Mouse (Mus musculus) adrenal gland, postnatal 0 days (tissue): Measurements from ENCODE around the gene Olfr1496. TPM values are rescaled to one million over a fixed set of nuclear protein-coding genes. Genes with fewer than 3 reads are reported as not detected.

Experiments
- polyA plus RNA-seq: library from polyadenylated mRNA; unstranded; fragments of >200 nt; fragmentation: Nextera tagmentation; extraction: Ambion mirVana; gene quantifications from 2 replicates; pipeline ENCODE4 v1.2.1, GENCODE M21; 2015

Gene Olfr1496
- not detected in 2 replicates for polyA plus RNA-seq

DNA sequence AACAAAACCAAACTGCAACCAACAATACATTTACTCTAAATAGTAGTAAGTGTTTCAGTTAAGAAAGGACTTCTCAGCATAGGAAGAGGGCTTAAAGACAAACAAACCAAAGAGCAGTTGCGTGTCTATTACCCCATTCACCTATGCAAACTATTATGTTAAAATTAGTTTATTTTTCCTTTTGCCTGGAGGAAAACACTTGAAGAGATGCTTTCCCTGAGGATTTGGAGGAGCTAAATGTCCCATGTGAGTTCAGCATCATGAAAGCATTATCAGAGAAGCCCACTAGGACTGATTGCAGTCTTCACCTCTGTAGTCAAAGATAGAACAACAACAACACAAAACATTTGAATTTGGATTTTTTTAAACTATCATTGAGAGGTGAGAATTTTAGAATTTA, at the start of gene Olfr1496:
Gene Olfr1496, plus strand, starts transcription at position 301 of the 400 bp plus-strand sequence.

DNA sequence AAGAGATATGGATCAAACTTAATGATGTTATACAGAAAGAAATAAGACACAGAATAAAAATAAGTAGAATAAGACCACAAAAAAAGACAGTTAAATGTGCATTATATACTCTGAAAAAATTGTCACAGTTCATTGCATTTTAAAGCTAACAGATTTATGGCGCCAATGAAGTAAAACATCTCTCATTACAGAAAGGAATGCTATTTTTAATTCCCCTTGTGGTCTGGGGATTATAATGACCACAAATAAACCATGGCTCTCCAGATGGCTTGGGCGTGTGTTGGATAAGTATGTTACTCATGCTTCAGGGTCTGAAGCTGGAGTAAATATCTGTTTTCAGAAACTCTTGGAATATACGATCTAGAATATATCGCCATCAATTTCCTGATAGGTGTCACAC, 38.2 kb upstream of the Olfr1496 start, which contains the start of gene Olfr1494:
Gene Olfr1494, plus strand, starts transcription at position 301 of the 400 bp plus-strand sequence.

DNA sequence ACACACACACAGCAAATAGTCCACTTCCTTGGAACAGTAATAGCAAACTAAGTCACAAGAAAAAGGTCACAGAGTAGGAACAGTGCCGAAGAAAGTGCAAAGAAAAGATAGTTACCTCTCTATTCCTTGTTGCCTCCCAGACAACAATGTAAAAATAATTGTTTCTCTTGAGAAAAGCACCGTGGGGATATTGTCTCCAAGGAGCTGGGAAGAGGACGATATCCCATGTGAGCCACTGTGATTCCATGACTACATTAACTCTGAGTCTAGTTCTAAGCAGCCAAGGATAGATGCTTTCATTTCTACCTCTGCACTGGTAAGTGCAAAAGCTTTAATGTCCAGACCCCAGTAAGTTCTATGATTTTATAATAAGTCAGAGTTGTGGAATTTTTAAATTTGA, 13.4 kb upstream of the Olfr1496 start, which contains the start of gene Olfr1495:
Gene Olfr1495, plus strand, starts transcription at position 301 of the 400 bp plus-strand sequence.

DNA sequence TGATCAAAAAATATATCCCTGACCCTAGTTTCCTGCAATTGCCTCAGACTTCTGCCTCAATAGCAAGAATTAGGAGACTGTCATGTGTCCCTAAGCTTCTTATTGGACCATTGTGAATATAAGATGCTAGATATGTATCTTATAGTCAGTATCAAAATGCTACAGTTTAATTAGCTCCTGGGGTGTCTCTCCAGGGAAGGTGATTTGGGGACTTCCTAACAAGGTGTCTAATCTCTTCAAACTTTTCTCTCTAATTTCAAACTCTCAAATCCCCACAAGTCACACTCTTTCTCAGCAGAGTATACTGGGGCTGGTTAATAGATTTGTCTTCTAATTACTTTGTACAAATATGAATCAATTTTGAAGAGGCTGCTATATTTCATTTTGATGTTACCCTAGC, 20.4 kb downstream of the Olfr1496 start, which contains the start of gene Olfr1497:
Gene Olfr1497, minus strand, starts transcription at position 101 of the 400 bp plus-strand sequence.

DNA sequence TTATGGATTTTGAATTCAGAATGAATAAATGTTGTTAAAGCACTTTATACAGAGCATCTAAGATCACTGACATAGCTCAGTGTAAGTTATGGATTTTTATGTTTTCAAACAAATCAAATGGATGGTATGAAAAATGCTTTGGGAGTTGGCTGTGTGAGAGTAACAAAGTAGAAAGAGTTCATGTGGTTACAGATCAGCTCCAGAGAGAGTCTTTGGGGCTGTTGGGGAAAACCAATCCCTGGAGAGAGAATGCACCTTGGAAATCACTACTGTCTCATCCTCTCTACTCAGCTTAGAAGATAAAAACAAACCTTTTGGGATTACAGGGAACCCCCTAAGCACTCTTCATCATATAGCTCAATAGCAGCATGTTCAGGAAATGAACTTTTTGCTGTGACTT, 41.7 kb downstream of the Olfr1496 start, which contains the start of gene Olfr1499:
Gene Olfr1499, minus strand, starts transcription at position 101 of the 400 bp plus-strand sequence.

DNA sequence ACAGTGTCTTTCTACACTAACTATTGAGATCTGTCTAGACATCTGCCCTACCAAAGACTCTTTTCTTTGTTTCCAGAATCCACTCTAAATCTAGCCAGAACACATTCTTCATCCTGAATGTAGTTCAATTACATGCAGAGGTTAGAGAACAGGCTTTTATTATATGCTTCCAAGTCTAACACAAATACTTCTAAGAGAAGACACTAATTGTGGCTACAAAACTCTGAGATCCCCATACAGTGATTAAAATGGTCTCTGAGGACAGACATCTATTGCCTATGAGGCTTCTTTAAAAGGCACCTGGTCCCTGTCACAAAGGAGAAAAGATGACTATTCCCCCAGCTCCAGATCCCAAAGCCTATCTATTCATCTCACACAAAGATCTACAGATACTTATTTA, 52.7 kb downstream of the Olfr1496 start, which contains the start of gene Olfr1500:
Gene Olfr1500, minus strand, starts transcription at position 101 of the 400 bp plus-strand sequence.

Other genes with a start within 250 kb of the Olfr1496 start
- not detected in 2 replicates for gene Olfr1480, start 250.0 kb upstream of the Olfr1496 start, polyA plus RNA-seq
- not detected in 2 replicates for gene Olfr1484, start 194.4 kb upstream of the Olfr1496 start, polyA plus RNA-seq
- not detected in 2 replicates for gene Olfr1487, start 160.5 kb upstream of the Olfr1496 start, polyA plus RNA-seq
- gene Olfr1489, start 146.3 kb upstream of the Olfr1496 start, polyA plus RNA-seq = not detected in 2 replicates
- not detected in 2 replicates for gene Olfr1490, start 126.8 kb upstream of the Olfr1496 start, polyA plus RNA-seq
- gene Olfr1491, start 80.6 kb upstream of the Olfr1496 start, polyA plus RNA-seq = not detected in 2 replicates
- not detected in 2 replicates for gene Olfr1493-ps1, start 54.6 kb upstream of the Olfr1496 start, polyA plus RNA-seq
- not detected in 2 replicates for gene Olfr1494, start 38.1 kb upstream of the Olfr1496 start, polyA plus RNA-seq
- gene Olfr1495, start 13.3 kb upstream of the Olfr1496 start, polyA plus RNA-seq = not detected in 2 replicates
- gene Olfr1497, start 20.3 kb downstream of the Olfr1496 start, polyA plus RNA-seq = not detected in 2 replicates
- not detected in 2 replicates for gene Olfr1499, start 41.6 kb downstream of the Olfr1496 start, polyA plus RNA-seq
- gene Olfr1500, start 52.6 kb downstream of the Olfr1496 start, polyA plus RNA-seq = not detected in 2 replicates
- not detected in 2 replicates for gene Olfr1501, start 72.8 kb downstream of the Olfr1496 start, polyA plus RNA-seq
- not detected in 2 replicates for gene Olfr1502, start 83.9 kb downstream of the Olfr1496 start, polyA plus RNA-seq
- not detected in 2 replicates for gene Olfr1504, start 120.0 kb downstream of the Olfr1496 start, polyA plus RNA-seq
- not detected in 2 replicates for gene Olfr1505, start 135.7 kb downstream of the Olfr1496 start, polyA plus RNA-seq